Mouse (Mus musculus): ENCODE results near the gene Vmn1r173. TPM values are rescaled to one million over a fixed set of nuclear protein-coding genes. Genes with fewer than 3 reads are reported as not detected.
"Not testable (repeated sequence)": the region's sequence is repeated elsewhere in the genome, so short reads cannot be mapped to it uniquely, and the experiment has no call there.

Gene Vmn1r173
- polyA plus RNA-seq (2015; fragmentation: Nextera tagmentation; extraction: Ambion mirVana) = not detected in 2 replicates

DNA sequence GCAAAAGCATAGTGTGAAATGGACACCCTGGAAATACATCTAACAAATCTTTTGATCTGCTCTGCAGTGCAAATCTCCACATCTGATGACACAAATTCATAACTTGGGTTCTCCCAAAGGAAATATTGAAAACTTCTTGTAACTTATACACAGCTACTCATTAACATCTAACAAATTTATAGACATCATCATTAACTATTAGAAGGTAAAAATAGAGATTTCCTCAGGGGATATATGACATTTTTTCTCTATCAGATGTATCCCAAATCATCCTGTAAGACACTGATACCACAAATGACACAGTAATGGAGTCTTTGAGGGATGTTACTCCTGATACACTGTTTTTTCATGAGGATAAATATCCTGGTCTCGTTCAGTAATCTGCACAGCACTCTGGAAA, at the start of gene Vmn1r173:
TSS of gene Vmn1r173 (plus strand) at position 301 of the 400 bp plus-strand sequence.
- not testable (repeated sequence) for ATAC-seq; H3K36me3 ChIP-seq; H3K27ac ChIP-seq; H3K4me2 ChIP-seq (replicated peaks); H3K9me3 ChIP-seq; H3K27me3 ChIP-seq (replicated peaks); H3K4me1 ChIP-seq (replicated peaks); H3K4me3 ChIP-seq (replicated peaks); H3K9ac ChIP-seq
- 56% methylated on average over 1 of the region's 1 CpGs for WGBS

DNA sequence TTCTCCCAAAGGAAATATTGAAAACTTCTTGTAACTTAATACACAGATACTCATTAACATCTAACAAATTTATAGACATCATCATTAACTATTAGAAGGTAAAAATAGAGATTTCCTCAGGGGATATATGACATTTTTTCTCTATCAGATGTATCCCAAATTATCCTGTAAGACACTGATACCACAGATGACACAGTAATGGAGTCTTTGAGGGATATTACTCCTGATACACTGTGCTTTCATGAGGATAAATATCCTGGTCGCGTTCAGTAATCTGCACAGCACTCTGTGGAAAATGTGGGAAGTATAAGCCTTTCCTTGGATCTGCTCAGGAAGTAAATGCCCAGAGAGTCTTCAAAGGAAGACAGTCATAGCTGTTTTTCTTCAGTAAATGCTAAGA, 42.5 kb upstream of the Vmn1r173 start, which contains the start of gene Vmn1r172:
TSS of gene Vmn1r172 (plus strand) at position 301 of the 400 bp plus-strand sequence.
- H3K4me3 ChIP-seq (replicated peaks) = no peak within 1 kb of the TSS
- H3K9ac ChIP-seq = no peak within 1 kb of the TSS
- no peaks in the 10 kb centered on the region for H3K4me1 ChIP-seq (replicated peaks)
- WGBS = 60% methylated on average over 2 of the region's 2 CpGs
- no peaks in the 10 kb centered on the region for H3K27me3 ChIP-seq (replicated peaks)
- no peak within 1 kb of the TSS for H3K4me2 ChIP-seq (replicated peaks)
- no peaks in the 10 kb centered on the region for H3K9me3 ChIP-seq
- ATAC-seq = no peak
- no peaks in the 10 kb centered on the region for H3K36me3 ChIP-seq
- H3K27ac ChIP-seq = no peak within 1 kb of the TSS

GRCm38 (mm10) chr7:23751970-23752369, 51.5 kb downstream of the Vmn1r173 start, which contains the start of gene Vmn1r174:
Gene Vmn1r174 (plus strand): TSS chr7:23752270.
- not testable (repeated sequence) for ATAC-seq; H3K9ac ChIP-seq; H3K9me3 ChIP-seq; H3K4me3 ChIP-seq (replicated peaks); H3K27ac ChIP-seq; H3K4me1 ChIP-seq (replicated peaks); H3K4me2 ChIP-seq (replicated peaks); H3K36me3 ChIP-seq; H3K27me3 ChIP-seq (replicated peaks)
- 47% methylated on average over 1 of the region's 1 CpGs for WGBS

Other genes with a start within 250 kb of the Vmn1r173 start
- gene Vmn1r167, start 193.5 kb upstream of the Vmn1r173 start, polyA plus RNA-seq (2015; fragmentation: Nextera tagmentation; extraction: Ambion mirVana) = not detected in 2 replicates
- gene Vmn1r168, start 161.0 kb upstream of the Vmn1r173 start, polyA plus RNA-seq (2015; fragmentation: Nextera tagmentation; extraction: Ambion mirVana) = not detected in 2 replicates
- gene Vmn1r169, start 125.2 kb upstream of the Vmn1r173 start, polyA plus RNA-seq (2015; fragmentation: Nextera tagmentation; extraction: Ambion mirVana) = not detected in 2 replicates
- not detected in 2 replicates for gene Vmn1r170, start 94.5 kb upstream of the Vmn1r173 start, polyA plus RNA-seq (2015; fragmentation: Nextera tagmentation; extraction: Ambion mirVana)
- not detected in 2 replicates for gene Vmn1r171, start 70.0 kb upstream of the Vmn1r173 start, polyA plus RNA-seq (2015; fragmentation: Nextera tagmentation; extraction: Ambion mirVana)
- gene Vmn1r172, start 42.4 kb upstream of the Vmn1r173 start, polyA plus RNA-seq (2015; fragmentation: Nextera tagmentation; extraction: Ambion mirVana) = not detected in 2 replicates
- not detected in 2 replicates for gene Vmn1r174, start 51.6 kb downstream of the Vmn1r173 start, polyA plus RNA-seq (2015; fragmentation: Nextera tagmentation; extraction: Ambion mirVana)
- gene Vmn1r175, start 109.9 kb downstream of the Vmn1r173 start, polyA plus RNA-seq (2015; fragmentation: Nextera tagmentation; extraction: Ambion mirVana) = not detected in 2 replicates
- not detected in 2 replicates for gene Vmn1r176, start 136.7 kb downstream of the Vmn1r173 start, polyA plus RNA-seq (2015; fragmentation: Nextera tagmentation; extraction: Ambion mirVana)
- gene Vmn1r177, start 165.7 kb downstream of the Vmn1r173 start, polyA plus RNA-seq (2015; fragmentation: Nextera tagmentation; extraction: Ambion mirVana) = not detected in 2 replicates
- gene Vmn1r178, start 191.3 kb downstream of the Vmn1r173 start, polyA plus RNA-seq (2015; fragmentation: Nextera tagmentation; extraction: Ambion mirVana) = not detected in 2 replicates
- gene Vmn1r179, start 226.3 kb downstream of the Vmn1r173 start, polyA plus RNA-seq (2015; fragmentation: Nextera tagmentation; extraction: Ambion mirVana) = not detected in 2 replicates
- gene Vmn1r180, start 249.9 kb downstream of the Vmn1r173 start, polyA plus RNA-seq (2015; fragmentation: Nextera tagmentation; extraction: Ambion mirVana) = not detected in 2 replicates

Measured in intestine, embryonic 15.5 days (tissue).